Mouse (Mus musculus): ENCODE measurements at regions not wholly inside any gene's neighbourhood (a gene's known extent, or its start where the extent isn't known, plus 50 kb on each side); places are given as distances from the start of the nearest gene placed in this dataset.

DNA sequence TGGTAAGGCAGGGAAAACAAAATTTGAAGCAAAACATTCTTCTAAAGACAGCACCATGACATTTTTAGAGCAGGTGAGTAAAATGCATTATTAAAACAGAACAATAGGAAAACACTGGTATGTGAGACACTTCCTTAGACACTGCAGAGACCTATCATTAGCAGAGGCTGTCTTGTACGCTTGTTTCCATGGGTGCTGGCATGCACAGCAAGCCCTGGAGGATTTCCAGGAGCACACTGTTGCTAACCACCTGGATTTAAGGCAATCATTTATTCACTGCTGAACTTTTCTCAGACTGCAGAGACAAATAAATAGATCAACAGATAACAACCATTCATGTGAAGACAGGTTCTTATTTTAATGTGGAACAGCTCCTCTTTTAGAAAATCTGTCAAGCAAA lies 127.7 kb downstream of the Pros1 start:
- no peaks in the 10 kb centered on the region for H3K4me1 ChIP-seq (ENCODE audit: control insufficient read depth, insufficient read depth, low read length)
- no peaks in the 10 kb centered on the region for H3K79me2 ChIP-seq (replicated peaks; ENCODE audit: control insufficient read depth, insufficient read depth, low read length)
- no peak overlapping the region for H3K27ac ChIP-seq
- H3K9ac ChIP-seq (ENCODE audit: low read depth, low read length), result no peak overlapping the region
- no peak overlapping the region for H3K4me3 ChIP-seq
- intact Hi-C loops (cut with DNase I), result no loop called here
- DNase-seq, result no peak
- H3K36me3 ChIP-seq (ENCODE audit: control insufficient read depth, insufficient read depth, low read length), result no peaks in the 10 kb centered on the region
- 26% methylated on average over 1 of the region's 1 CpGs for WGBS
- no peak for TF ChIP-seq CTCF (IDR thresholded peaks at IDR 0.05)
- no peak for TF ChIP-seq POLR2A (IDR thresholded peaks at IDR 0.05; ENCODE audit: insufficient read depth, low read depth, low read length)
- no peak for TF ChIP-seq EP300 (IDR thresholded peaks at IDR 0.05; ENCODE audit: insufficient read depth, low read depth, low read length)
- H3K27me3 ChIP-seq (ENCODE audit: control insufficient read depth, insufficient read depth, low read length), result no peaks in the 10 kb centered on the region

DNA sequence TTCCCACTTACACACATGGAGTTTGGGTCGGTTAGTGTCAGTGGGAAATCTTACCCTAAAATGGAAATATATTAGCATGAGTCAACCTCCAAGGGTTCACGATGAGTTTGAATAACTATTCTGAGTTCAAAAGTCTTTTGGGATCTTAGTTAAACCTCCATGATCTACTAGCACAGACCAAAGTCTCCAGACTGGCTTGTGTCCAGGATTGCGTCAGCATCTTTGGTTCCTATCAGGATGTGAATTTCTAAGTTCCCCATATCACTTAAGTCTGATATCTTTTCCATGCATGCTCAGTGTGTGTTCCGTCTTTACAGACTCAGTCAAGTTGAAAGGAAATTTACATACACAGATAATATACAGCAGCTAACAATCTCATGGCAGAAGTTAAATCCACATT lies 128.5 kb downstream of the Pros1 start:
- intact Hi-C loops (cut with DNase I), result no loop called here
- H3K9ac ChIP-seq (ENCODE audit: low read depth, low read length), result no peak overlapping the region
- no peaks in the 10 kb centered on the region for H3K4me1 ChIP-seq (ENCODE audit: control insufficient read depth, insufficient read depth, low read length)
- no peak for DNase-seq
- H3K27me3 ChIP-seq (ENCODE audit: control insufficient read depth, insufficient read depth, low read length), result no peaks in the 10 kb centered on the region
- no peak overlapping the region for H3K4me3 ChIP-seq
- TF ChIP-seq POLR2A (IDR thresholded peaks at IDR 0.05; ENCODE audit: insufficient read depth, low read depth, low read length) (no peak), EP300 (IDR thresholded peaks at IDR 0.05; ENCODE audit: insufficient read depth, low read depth, low read length) (no peak), CTCF (IDR thresholded peaks at IDR 0.05) (no peak)
- no peaks in the 10 kb centered on the region for H3K36me3 ChIP-seq (ENCODE audit: control insufficient read depth, insufficient read depth, low read length)
- no peak overlapping the region for H3K27ac ChIP-seq
- 26% methylated on average over 4 of the region's 4 CpGs for WGBS
- H3K79me2 ChIP-seq (replicated peaks; ENCODE audit: control insufficient read depth, insufficient read depth, low read length), result no peaks in the 10 kb centered on the region

DNA sequence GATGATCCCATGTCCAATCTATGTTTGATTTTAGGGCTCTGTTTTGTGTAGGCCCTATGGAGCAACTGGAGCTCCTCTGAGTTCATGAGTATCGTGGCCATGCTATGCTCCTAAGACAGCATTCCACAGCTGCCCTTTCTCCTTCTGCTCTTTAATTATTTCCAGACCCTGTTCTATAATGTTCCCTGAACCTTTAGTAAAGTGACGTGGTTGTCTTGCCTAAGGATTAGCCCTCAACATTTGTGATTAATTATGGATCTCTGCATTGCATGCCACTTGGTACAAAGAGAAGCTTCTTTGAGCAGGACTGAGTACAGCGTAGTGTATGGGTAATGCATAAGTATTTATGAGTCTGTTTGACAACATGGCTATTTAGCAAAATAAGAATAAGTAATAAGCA lies 141.4 kb downstream of the Pros1 start:
- H3K4me3 ChIP-seq, result no peak overlapping the region
- no peaks in the 10 kb centered on the region for H3K4me1 ChIP-seq (ENCODE audit: control insufficient read depth, insufficient read depth, low read length)
- no peak for TF ChIP-seq CTCF (IDR thresholded peaks at IDR 0.05)
- H3K27ac ChIP-seq, result no peak overlapping the region
- WGBS, result 88% methylated on average over 3 of the region's 3 CpGs
- intact Hi-C loops (cut with DNase I), result no loop called here
- H3K36me3 ChIP-seq (ENCODE audit: control insufficient read depth, insufficient read depth, low read length), result no peaks in the 10 kb centered on the region
- no peak for DNase-seq
- no peak overlapping the region for H3K9ac ChIP-seq (ENCODE audit: low read depth, low read length)
- no peaks in the 10 kb centered on the region for H3K79me2 ChIP-seq (replicated peaks; ENCODE audit: control insufficient read depth, insufficient read depth, low read length)
- no peaks in the 10 kb centered on the region for H3K27me3 ChIP-seq (ENCODE audit: control insufficient read depth, insufficient read depth, low read length)

DNA sequence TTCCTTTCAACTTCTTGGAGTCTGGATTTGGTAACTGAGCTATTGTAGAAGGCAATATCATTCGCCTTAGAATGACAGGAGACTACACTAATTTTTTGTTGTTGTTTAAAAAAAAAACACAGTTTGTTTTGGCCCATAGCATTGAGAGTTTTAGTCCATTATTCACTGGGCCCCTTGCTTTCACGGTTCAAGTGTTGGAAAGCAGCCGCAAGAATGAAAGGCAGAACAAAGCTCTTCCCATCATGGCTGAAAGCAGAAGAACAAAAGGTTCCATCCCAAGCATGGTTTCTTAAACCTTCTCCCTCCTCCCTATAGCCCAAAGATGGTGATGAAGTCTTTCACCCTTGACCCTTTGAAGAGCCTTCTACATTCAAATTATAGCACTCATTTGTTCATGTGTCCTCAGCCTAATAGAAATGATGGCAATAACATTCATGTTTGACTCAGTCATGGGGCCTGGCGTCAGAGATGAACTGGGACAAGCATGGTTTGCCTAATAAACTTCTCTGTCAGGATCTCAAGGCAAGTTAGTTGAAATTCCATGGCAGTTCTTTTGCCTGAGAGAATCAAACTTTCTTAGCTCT lies 157.1 kb downstream of the Pros1 start:
- Histone ChIP-seq H3K79me2 (replicated peaks; ENCODE audit: control insufficient read depth, insufficient read depth, low read length) (no peaks in the 10 kb centered on the region), H3K4me1 (ENCODE audit: control insufficient read depth, insufficient read depth, low read length) (no peaks in the 10 kb centered on the region), H3K27me3 (ENCODE audit: control insufficient read depth, insufficient read depth, low read length) (no peaks in the 10 kb centered on the region), H3K27ac (no peak overlapping the region), H3K36me3 (ENCODE audit: control insufficient read depth, insufficient read depth, low read length) (no peaks in the 10 kb centered on the region), H3K9ac (ENCODE audit: low read depth, low read length) (no peak overlapping the region), H3K4me3 (no peak overlapping the region)
- no peak for TF ChIP-seq EP300 (IDR thresholded peaks at IDR 0.05; ENCODE audit: insufficient read depth, low read depth, low read length)
- TF ChIP-seq POLR2A (IDR thresholded peaks at IDR 0.05; ENCODE audit: insufficient read depth, low read depth, low read length), result no peak
- TF ChIP-seq CTCF (IDR thresholded peaks at IDR 0.05), result no peak
- 84% methylated on average over 4 of the region's 4 CpGs for WGBS
- intact Hi-C loops (cut with DNase I), result loop anchor here (10.0 kb wide), 1 partner anchor 1734 kb away; no protein-coding TSS in a partner anchor
- DNase-seq, result no peak

DNA sequence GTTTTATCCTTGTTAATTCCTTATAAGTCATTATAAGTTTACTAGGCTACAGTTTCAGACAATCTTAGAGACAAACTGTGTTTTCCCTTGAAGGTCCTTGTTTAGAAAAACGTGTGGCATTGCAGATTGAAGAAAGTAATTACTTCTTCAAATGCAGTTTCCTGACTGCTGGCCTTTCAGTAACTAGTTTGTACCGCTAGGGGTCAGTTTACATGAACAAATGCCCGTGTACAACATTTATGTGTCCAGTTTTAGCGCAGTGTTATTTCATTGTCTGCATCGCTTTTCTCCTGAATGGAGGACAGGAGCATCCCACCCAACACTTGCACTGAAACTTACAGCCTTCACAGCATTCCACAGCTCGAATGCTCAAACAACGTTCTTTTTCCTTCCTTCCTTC lies 160.3 kb downstream of the Pros1 start:
- H3K4me3 ChIP-seq, result no peak overlapping the region
- H3K27ac ChIP-seq, result no peak overlapping the region
- no peak for DNase-seq
- WGBS, result 36% methylated on average over 7 of the region's 7 CpGs
- no peaks in the 10 kb centered on the region for H3K4me1 ChIP-seq (ENCODE audit: control insufficient read depth, insufficient read depth, low read length)
- H3K79me2 ChIP-seq (replicated peaks; ENCODE audit: control insufficient read depth, insufficient read depth, low read length), result no peaks in the 10 kb centered on the region
- TF ChIP-seq EP300 (IDR thresholded peaks at IDR 0.05; ENCODE audit: insufficient read depth, low read depth, low read length) (no peak), CTCF (IDR thresholded peaks at IDR 0.05) (peak; percentile 76), POLR2A (IDR thresholded peaks at IDR 0.05; ENCODE audit: insufficient read depth, low read depth, low read length) (no peak)
- H3K36me3 ChIP-seq (ENCODE audit: control insufficient read depth, insufficient read depth, low read length), result no peaks in the 10 kb centered on the region
- no peak overlapping the region for H3K9ac ChIP-seq (ENCODE audit: low read depth, low read length)
- no peaks in the 10 kb centered on the region for H3K27me3 ChIP-seq (ENCODE audit: control insufficient read depth, insufficient read depth, low read length)
- intact Hi-C loops (cut with DNase I), result loop anchor here (10.0 kb wide), 1 partner anchor 1730 kb away; no protein-coding TSS in a partner anchor

GRCm38 (mm10) chr16:63016144-63016543 lies 162.0 kb downstream of the Pros1 start:
- H3K27me3 ChIP-seq (ENCODE audit: control insufficient read depth, insufficient read depth, low read length), result no peaks in the 10 kb centered on the region
- TF ChIP-seq POLR2A (IDR thresholded peaks at IDR 0.05; ENCODE audit: insufficient read depth, low read depth, low read length) (no peak), CTCF (IDR thresholded peaks at IDR 0.05) (peak; percentile 54)
- DNase-seq, result no peak
- H3K4me3 ChIP-seq, result no peak overlapping the region
- no peaks in the 10 kb centered on the region for H3K79me2 ChIP-seq (replicated peaks; ENCODE audit: control insufficient read depth, insufficient read depth, low read length)
- no peaks in the 10 kb centered on the region for H3K36me3 ChIP-seq (ENCODE audit: control insufficient read depth, insufficient read depth, low read length)
- H3K27ac ChIP-seq, result no peak overlapping the region
- intact Hi-C loops (cut with DNase I), result loop anchor here (10.0 kb wide), 1 partner anchor 1729 kb away; no protein-coding TSS in a partner anchor
- H3K4me1 ChIP-seq (ENCODE audit: control insufficient read depth, insufficient read depth, low read length), result no peaks in the 10 kb centered on the region
- H3K9ac ChIP-seq (ENCODE audit: low read depth, low read length), result no peak overlapping the region
- WGBS, result 40% methylated on average over 1 of the region's 1 CpGs

Data from heart, adult 2 months (tissue).